Mouse (Mus musculus) neural tube, embryonic 11.5 days (tissue): ENCODE measurements at regions not wholly inside any gene's neighbourhood (a gene's known extent, or its start where the extent isn't known, plus 50 kb on each side); places are given as distances from the start of the nearest gene placed in this dataset.

Experiments
- ATAC-seq: fragments of 200-750 bp; cut with Nextera tagmentation; 2 replicates; pipeline ENCODE4 v1.8.0; 2017; ENCODE audit warnings: moderate number of reproducible peaks, mild to moderate bottlenecking, moderate TSS enrichment, moderate library complexity; ENCODE audit not compliant: insufficient read depth, low FRiP score, low TSS enrichment
- DNase-seq: peaks from one replicate; pipeline ENCODE4 v3.0.0-alpha.2; 2015; ENCODE audit warnings: low spot score
- H3K27ac ChIP-seq: fragments of 300-500 bp; sonication (generic); 2 replicates; pipeline ENCODE4 v1.5.1; 2014; ENCODE audit warnings: low read depth, mild to moderate bottlenecking, low read length
- H3K27me3 ChIP-seq: fragments of 300-500 bp; sonication (generic); 2 replicates; pipeline ENCODE4 v1.6.1; 2014; ENCODE audit warnings: mild to moderate bottlenecking, low read length, mixed read lengths; ENCODE audit not compliant: control insufficient read depth, insufficient read depth
- H3K36me3 ChIP-seq: fragments of 300-500 bp; sonication (generic); 2 replicates; pipeline ENCODE4 v1.6.1; 2014; ENCODE audit warnings: mild to moderate bottlenecking, low read length, moderate library complexity, mixed read lengths; ENCODE audit not compliant: control insufficient read depth, insufficient read depth
- H3K4me1 ChIP-seq: fragments of 300-500 bp; sonication (generic); 2 replicates; pipeline ENCODE4 v1.6.1; 2014; ENCODE audit warnings: low read length, mixed read lengths; ENCODE audit not compliant: control insufficient read depth, insufficient read depth
- H3K4me2 ChIP-seq: fragments of 300-500 bp; sonication (generic); 2 replicates; pipeline ENCODE4 v1.6.1; 2014; ENCODE audit warnings: low read depth, mild to moderate bottlenecking, moderate library complexity
- H3K4me3 ChIP-seq: fragments of 300-500 bp; sonication (generic); 2 replicates; pipeline ENCODE4 v1.5.1; 2014; ENCODE audit warnings: low read depth, low read length
- H3K9ac ChIP-seq: fragments of 300-500 bp; sonication (generic); 2 replicates; pipeline ENCODE4 v1.6.1; 2014; ENCODE audit warnings: mild to moderate bottlenecking, low read length
- H3K9me3 ChIP-seq: fragments of 300-500 bp; sonication (generic); 2 replicates; pipeline ENCODE4 v1.6.1; 2016; ENCODE audit warnings: low read length; ENCODE audit not compliant: control insufficient read depth
- WGBS: fragments of 180-500 bp; shearing (Covaris S2); extraction: QIAGEN DNeasy Blood & Tissue Kit; methylation state at CpG from one replicate; pipeline ENCODE4 v1.1.7; 2014; 5-methylcytosine and 5-hydroxymethylcytosine counted together

GRCm38 (mm10) chr8:101366722-101367121 is 1418.7 kb downstream of the Cdh11 start:
- Histone ChIP-seq H3K4me3 (no peak overlapping the region), H3K36me3 (no peaks in the 10 kb centered on the region), H3K27me3 (no peaks in the 10 kb centered on the region), H3K4me1 (no peaks in the 10 kb centered on the region), H3K27ac (no peak overlapping the region), H3K4me2 (no peak overlapping the region), H3K9me3 (no peaks in the 10 kb centered on the region), H3K9ac (no peak overlapping the region)
- DNase-seq = no peak
- 88% methylated on average over 1 of the region's 1 CpGs for WGBS
- ATAC-seq = no peak

DNA sequence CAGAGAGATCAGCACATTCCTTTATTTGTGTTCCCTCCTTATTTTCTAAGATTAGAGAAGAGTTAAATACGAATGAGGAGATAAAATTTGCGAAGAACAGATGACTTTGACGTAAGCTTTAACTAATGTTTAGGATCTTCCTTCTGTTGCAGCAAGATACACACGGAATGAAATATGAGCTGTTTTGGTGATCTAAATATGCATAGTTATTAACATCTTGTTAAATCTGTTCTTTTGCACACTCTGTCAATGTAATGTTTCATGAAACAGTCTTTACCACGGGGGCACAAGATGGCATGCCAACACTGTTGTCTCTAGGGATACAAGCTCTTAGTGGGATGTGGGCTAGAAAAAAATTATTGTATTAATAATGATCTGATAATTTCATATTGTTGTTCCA is 1434.6 kb downstream of the Cdh11 start:
- no peak overlapping the region for H3K4me2 ChIP-seq
- ATAC-seq = no peak
- no peaks in the 10 kb centered on the region for H3K9me3 ChIP-seq
- no peak overlapping the region for H3K9ac ChIP-seq
- no peak overlapping the region for H3K4me3 ChIP-seq
- no peak for DNase-seq
- H3K4me1 ChIP-seq = no peaks in the 10 kb centered on the region
- no peaks in the 10 kb centered on the region for H3K36me3 ChIP-seq
- H3K27me3 ChIP-seq = no peaks in the 10 kb centered on the region
- no peak overlapping the region for H3K27ac ChIP-seq
- WGBS = 90% methylated on average over 5 of the region's 5 CpGs

GRCm38 (mm10) chr8:101349736-101350135 is 1435.7 kb downstream of the Cdh11 start:
- DNase-seq = no peak

DNA sequence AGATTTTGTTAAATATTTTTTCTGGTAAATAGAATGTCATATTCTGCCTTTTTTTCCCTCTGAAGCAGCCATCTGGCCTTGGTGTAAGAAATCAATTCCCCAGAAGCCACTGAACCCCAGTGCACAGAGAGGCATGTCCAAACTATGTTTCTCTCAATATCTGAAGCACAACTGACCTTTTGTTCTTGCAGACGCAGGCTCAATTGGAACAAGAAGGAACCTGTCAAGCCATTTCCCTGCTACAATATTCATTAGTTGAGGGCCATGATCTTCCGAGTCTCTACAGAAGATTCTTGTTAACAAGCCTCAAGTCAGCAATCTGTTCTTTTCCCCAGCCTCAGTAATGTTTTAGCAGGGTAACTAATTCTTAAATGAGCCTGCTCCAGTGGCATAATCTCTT is 1456.2 kb downstream of the Cdh11 start:
- no peaks in the 10 kb centered on the region for H3K27me3 ChIP-seq
- H3K36me3 ChIP-seq = no peaks in the 10 kb centered on the region
- 0 out of 2 replicates have a peak, but pooled peaks have one; percentile 18 for ATAC-seq
- no peaks in the 10 kb centered on the region for H3K4me1 ChIP-seq
- no peak overlapping the region for H3K27ac ChIP-seq
- 18% methylated on average over 2 of the region's 2 CpGs for WGBS
- no peak overlapping the region for H3K9ac ChIP-seq
- no peak for DNase-seq
- no peaks in the 10 kb centered on the region for H3K9me3 ChIP-seq
- H3K4me2 ChIP-seq = no peak overlapping the region
- no peak overlapping the region for H3K4me3 ChIP-seq

More at GRCm38 (mm10) chr8:101349736-101350135, 1435.7 kb downstream of the Cdh11 start:
- Histone ChIP-seq H3K4me1 (no peaks in the 10 kb centered on the region), H3K9me3 (no peaks in the 10 kb centered on the region), H3K27ac (no peak overlapping the region), H3K4me2 (no peak overlapping the region), H3K27me3 (no peaks in the 10 kb centered on the region), H3K36me3 (no peaks in the 10 kb centered on the region), H3K9ac (no peak overlapping the region), H3K4me3 (no peak overlapping the region)
- no peak for ATAC-seq
- WGBS = 78% methylated on average over 1 of the region's 1 CpGs

- H3K9me3 ChIP-seq = no peaks in the 10 kb centered on the region
- H3K9ac ChIP-seq = no peak overlapping the region
- H3K27ac ChIP-seq = no peak overlapping the region
- no peak for DNase-seq
- no peak overlapping the region for H3K4me2 ChIP-seq
- ATAC-seq = 0 out of 2 replicates have a peak, but pooled peaks have one; percentile 46
- no peaks in the 10 kb centered on the region for H3K27me3 ChIP-seq
- H3K36me3 ChIP-seq = no peaks in the 10 kb centered on the region
- H3K4me3 ChIP-seq = no peak overlapping the region
- 65% methylated on average over 4 of the region's 4 CpGs for WGBS
- no peaks in the 10 kb centered on the region for H3K4me1 ChIP-seq
Observed at GRCm38 (mm10) chr8:101328780-101329179, 1456.7 kb downstream of the Cdh11 start.

DNA sequence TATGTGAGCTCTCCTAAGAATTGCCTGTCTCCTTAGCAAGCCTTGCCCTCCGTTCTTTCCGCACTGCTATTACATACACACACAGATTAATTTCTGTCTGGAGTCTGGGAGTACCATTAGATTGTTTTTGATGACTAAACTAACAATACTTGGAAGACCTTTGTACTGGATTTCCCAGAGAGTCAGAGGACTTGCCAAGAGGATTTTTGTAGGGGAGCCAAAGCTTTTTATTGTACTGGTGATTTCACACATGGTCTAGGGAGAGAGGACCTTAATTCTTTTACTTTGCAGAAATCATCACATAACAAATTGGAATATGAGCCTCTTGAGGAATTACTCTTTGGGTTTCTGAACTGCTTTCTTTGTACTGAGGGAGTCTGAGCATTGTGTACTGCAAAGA is 1486.9 kb downstream of the Cdh11 start:
- H3K27me3 ChIP-seq = no peaks in the 10 kb centered on the region
- ATAC-seq = no peak
- no peak overlapping the region for H3K9ac ChIP-seq

DNA sequence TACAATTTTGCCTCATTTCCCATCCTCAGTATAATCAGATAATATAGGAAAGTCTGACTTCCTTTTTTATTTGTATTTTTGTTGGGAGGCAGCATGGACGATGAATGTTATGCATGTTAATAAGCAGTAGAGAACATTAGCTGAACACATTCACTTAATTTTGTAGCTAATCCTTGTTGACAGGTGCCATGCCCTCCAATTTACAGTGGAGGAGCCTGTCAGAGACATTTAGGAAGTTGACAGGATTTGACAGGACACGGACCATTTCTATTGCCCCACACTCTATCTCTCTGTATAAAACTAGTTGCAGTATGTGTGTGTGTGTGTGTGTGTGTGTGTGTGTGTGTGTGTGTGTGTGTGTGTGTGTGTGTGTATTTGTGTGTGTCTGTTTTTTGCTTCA is 1495.4 kb downstream of the Cdh11 start:
- no peak overlapping the region for H3K4me3 ChIP-seq
- no peak overlapping the region for H3K4me2 ChIP-seq
- H3K9ac ChIP-seq = no peak overlapping the region
- H3K36me3 ChIP-seq = no peaks in the 10 kb centered on the region
- no peaks in the 10 kb centered on the region for H3K4me1 ChIP-seq
- DNase-seq (no peak), ATAC-seq (no peak)
- WGBS = 96% methylated on average over 2 of the region's 2 CpGs
- no peak overlapping the region for H3K27ac ChIP-seq
- no peaks in the 10 kb centered on the region for H3K27me3 ChIP-seq
- no peaks in the 10 kb centered on the region for H3K9me3 ChIP-seq

More for the DNA sequence above, 1486.9 kb downstream of the Cdh11 start:
- Histone ChIP-seq H3K4me2 (no peak overlapping the region), H3K9me3 (no peaks in the 10 kb centered on the region), H3K4me3 (no peak overlapping the region), H3K36me3 (no peaks in the 10 kb centered on the region), H3K27ac (no peak overlapping the region), H3K4me1 (no peaks in the 10 kb centered on the region)
- WGBS = 83% methylated on average over 2 of the region's 2 CpGs
- no peak for DNase-seq

GRCm38 (mm10) chr8:101242632-101243031 is 1542.8 kb downstream of the Cdh11 start:
- DNase-seq = no peak
- 88% methylated on average over 2 of the region's 2 CpGs for WGBS
- Histone ChIP-seq H3K27ac (no peak overlapping the region), H3K27me3 (no peaks in the 10 kb centered on the region), H3K4me3 (no peak overlapping the region), H3K4me1 (no peaks in the 10 kb centered on the region), H3K36me3 (no peaks in the 10 kb centered on the region), H3K4me2 (no peak overlapping the region), H3K9ac (no peak overlapping the region), H3K9me3 (no peaks in the 10 kb centered on the region)
- ATAC-seq = no peak

- H3K27ac ChIP-seq = no peak overlapping the region
- H3K4me1 ChIP-seq = no peaks in the 10 kb centered on the region
- ATAC-seq (no peak), DNase-seq (no peak)
- no peak overlapping the region for H3K4me2 ChIP-seq
- no peaks in the 10 kb centered on the region for H3K9me3 ChIP-seq
- H3K9ac ChIP-seq = no peak overlapping the region
- 90% methylated on average over 4 of the region's 4 CpGs for WGBS
- no peak overlapping the region for H3K4me3 ChIP-seq
- H3K27me3 ChIP-seq = no peaks in the 10 kb centered on the region
- no peaks in the 10 kb centered on the region for H3K36me3 ChIP-seq
Observed at GRCm38 (mm10) chr8:101241854-101242253, 1543.6 kb downstream of the Cdh11 start.
